Mouse (Mus musculus): ENCODE measurements around the gene Alk.

Alk gene

DNA sequence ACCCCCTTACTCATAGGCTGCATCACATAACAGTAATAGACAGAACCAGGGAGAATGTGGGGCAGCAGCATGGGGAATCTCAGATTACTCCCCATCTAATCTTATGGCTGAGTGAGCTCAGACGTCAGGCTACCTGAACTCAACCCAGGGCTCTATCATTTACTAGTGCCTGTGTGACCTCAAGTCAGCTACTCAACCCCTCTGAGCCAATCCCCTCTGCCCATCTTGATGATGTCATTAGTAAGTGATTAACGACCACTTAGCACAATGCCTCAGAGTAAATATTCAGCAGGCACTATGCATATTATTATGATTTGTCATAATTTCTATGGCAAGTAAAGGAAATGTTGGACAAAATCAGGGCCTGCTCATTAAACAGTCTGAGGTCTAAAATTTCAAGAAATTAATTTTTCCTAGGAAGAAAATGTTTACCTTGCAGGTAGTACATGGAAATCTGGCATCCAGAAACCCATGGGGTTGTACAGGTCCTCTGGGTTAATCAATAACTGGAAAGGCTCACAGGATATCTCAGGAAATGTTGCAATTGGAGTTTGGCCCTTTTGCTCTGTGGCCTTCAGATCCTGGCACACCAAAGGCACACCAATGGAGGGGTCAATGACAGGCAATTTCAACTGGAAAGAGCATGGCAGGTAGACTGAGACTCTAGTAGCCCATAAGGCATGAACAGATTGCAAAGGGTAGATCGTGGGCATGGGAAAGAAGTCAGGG is 204.9 kb downstream of the Alk start:
- DNase-seq (ENCODE audit: low spot score): no peak

DNA sequence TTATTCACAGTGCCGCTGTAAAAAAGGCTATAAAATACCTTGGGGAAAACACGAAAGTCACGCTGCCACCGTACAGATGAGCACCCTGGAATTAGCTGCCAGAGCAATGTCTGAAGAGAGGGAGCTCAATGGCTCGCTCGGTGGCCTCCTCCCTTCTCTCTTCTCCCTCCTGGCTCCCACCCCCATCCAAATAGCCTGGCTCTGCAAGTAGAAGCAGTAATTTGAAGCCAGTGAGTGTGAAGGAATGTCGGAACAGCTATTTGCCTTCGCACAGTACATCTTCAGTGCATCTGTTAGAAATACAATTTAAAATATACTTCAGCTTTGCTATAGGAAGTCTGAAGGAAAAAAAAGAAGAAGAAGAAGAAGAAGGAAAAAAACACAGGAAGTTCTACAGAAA is 208.5 kb downstream of the Alk start:
- DNase-seq (ENCODE audit: low spot score): no peak

DNA sequence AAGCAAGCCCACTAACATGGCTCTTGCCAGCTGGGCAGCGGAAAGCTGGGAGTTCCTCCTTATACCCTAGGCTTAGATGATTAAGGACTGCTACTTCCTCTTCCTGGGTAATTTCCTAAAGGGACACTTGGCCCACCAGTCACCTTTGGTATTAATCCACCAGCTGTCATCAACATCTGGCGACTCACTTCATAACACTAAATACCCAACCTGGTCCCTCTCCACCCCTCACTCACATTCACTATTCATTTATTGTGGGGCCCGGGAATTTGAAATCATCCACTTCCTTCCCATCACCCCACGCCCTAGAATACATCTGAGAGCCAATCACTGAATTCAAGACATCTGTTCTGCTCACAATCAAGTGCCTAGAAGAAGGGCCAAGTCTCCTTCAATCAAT is 235.4 kb downstream of the Alk start:
- DNase-seq (ENCODE audit: low spot score): no peak

DNA sequence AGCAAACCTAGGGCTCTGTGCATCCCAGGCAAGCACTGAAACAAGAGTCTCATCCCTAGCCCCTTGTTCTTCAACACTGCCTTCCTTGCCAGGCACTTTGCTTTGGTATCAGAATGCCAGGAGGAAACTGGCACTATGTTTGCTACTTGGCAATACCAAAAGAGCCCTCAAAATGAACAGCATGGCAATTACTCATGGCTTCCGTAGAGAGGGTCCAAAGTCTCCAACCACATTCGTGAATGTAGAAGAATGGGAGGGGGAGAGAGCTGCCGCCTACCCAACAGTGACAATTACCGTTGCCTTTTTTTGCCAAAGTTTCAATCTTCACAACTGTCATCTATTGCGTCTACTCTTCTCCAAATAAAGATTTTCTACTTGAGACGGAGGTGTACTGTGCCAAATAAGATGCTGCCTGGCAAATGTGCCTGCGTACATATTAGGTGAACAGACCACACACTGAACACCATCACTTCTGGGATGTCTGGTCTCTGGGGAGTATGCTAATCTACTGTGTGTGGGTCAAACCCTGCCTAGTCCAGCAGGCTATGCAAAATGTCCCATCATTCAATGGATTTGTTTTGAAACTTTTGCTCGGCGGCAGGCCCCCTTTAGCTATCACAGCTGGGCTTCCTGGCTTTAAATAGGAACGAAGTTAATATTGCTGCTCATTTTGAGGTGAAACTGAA is 241.5 kb downstream of the Alk start:
- DNase-seq (ENCODE audit: low spot score): no peak

DNA sequence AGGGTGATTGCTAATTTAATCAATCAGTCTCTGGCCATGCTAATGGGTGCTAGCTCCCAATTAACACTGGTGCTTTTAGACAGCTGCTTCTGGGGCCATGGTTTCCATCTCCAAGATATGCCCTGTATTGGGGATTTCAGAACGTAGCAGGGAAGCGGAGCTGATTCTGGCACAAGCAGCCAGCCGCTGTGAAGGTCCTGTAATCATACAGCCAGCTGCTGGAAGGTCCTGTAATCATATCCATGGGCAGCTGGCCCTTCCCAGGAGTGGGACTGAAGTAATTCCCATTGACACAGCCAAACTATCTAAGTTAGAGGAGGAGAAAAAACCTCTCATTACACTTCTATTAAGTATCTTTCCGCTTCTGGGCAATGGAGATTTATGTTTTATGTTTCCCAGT is 242.5 kb downstream of the Alk start:
- DNase-seq (ENCODE audit: low spot score): no peak

DNA sequence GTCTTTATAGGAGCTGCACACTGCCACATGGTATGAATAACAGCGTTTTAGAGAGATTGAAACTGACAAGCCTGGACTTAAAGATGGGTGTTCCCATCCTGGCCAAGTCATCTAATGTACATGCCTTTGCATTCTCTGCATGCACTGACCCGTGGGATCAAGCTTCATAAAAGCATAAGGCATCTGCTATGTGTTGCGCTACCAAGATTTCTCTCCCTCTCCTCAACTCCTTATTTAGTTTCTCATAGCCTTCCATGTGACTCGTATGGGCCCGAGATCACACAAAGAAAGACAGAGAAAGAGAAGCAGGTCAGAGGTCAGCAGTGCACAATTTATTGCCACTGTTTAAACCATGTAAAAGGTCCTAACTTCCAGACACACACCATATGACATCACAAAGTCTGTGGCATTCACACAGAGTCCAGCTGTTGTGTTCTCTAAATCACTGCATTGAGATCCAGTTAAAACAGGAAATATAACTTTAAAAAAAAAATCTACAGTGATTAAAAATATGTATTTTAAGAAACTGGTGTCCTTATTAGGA is 247.6 kb downstream of the Alk start:
- DNase-seq (ENCODE audit: low spot score): no peak

DNA sequence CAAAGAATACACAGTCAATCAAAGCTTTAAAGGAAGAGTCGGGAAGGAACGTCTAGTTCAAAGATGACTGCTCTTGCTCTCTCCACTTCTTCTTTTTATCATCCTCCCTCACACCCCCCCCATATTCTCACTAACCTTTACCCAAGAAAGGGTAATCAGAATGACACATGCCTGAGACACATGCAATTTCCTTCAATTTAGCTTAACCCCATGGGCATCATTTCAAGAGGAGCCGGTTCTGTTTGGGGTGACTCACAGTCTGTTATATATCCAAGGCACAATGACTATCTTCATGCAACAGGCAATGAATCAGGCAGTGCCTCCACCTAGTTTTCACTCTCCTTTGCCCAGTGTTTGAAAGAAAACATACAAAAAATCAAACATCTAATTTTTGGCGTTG is 265.0 kb downstream of the Alk start:
- no peak for DNase-seq (ENCODE audit: low spot score)

DNA sequence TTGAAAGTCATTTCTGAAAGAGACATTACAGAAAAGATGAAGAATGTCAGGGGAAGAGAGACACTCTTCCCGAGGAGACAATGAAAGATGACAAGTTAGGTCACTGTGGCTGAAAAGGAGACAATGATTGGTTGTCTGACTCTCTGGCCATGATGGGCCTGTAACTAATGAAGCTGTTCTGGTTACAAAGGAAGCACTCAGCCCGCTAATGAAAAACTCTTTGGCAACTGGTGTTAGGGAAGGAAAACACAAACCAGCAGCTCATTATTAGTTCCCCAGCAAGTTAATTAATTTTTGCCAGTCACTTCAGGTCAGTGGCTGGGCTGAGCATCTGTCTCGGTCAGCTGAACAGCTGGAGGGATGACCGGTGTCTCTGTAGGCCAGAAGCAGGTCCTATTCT is 271.5 kb downstream of the Alk start:
- DNase-seq (ENCODE audit: low spot score): no peak

DNA sequence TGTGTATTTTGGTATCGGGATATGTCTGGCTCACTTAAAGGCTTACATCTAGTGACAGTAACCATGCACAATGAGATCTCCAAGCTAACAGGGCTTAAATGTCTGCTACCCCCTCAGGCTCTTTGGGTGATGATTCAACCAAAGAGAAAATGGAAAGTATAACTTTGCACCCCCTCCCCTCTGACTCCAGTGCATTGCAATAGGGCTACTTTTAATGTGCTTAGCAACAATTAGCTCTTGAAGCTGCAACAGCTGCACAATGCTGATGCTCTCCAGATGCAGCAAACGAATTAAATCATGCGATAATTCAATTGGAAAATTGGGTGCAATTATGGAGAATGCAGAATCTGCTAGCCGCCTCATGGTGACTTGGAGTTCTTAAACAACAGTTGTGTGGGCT is 278.5 kb downstream of the Alk start:
- DNase-seq (ENCODE audit: low spot score): no peak

DNA sequence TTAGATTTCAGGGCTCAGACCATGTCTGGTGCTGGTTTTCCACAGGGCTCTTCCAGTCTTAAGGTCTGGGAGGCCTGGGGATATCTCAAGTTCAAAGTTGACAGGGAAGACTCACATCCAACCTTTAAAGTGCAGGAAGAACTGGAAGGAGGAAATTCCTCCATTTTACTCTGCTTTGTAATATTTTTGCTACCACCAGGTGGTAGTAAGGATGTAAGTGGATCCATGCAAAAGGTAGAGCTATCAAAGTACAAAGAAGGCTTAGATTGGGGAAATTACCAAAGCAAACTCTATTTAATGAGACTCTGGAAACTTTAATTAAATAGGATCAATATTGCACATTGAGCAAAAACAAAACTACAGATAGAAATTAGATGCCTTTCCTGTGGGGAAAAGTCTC is 284.9 kb downstream of the Alk start:
- no peak for DNase-seq (ENCODE audit: low spot score)

DNA sequence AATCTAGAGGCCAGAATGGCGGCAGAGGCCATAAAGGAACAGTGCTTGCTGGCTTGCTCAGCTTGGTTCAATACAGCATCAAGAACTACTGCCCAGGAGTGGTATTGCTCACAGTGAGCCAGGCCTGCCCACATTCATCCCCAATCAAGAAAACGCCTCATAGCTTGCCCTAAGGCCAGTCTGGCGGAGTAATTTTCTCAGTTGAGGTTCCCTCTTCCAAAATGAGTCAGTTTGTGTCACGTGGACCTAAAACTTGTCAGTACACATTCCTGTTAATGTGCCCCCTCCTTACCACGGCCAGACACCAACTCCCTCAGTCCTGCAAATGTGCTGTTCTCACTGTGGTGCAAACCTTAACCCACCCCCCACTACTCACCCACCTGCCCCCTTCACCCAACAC is 304.8 kb downstream of the Alk start:
- DNase-seq (ENCODE audit: low spot score): no peak

DNA sequence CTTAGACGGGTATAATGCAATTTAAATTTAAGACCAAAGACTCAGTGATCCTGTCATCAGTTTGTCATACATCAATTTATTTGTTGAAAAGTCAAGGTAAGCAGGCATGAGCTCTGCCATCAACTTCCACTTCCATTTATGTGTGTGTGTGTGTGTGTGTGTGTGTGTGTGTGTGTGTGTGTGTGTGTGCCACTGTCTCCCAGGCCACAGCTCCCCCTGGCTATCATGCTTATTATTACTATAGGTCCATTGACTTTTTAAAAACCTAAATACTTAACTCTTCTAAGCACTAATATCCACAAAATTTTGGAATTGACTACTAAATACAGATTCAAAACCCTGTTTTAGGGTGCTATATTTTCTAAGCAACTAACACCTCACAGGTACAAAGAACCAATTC is 308.1 kb downstream of the Alk start:
- no peak for DNase-seq (ENCODE audit: low spot score)

DNA sequence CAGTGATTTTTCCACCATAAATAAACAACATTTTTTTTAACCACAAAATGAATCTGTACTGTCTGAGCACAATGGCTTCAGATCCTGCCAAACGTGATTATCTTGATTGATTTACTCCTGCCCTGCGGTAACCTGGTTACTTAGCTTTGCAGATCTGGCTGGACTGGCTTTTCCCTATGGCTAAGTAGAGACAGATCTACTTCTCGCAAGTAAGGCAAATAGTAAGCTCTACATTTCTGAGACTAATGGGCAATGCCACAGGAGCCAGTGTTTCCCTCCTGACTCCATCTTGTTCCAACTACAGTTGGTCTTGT is 311.2 kb downstream of the Alk start:
- DNase-seq (ENCODE audit: low spot score): no peak

DNA sequence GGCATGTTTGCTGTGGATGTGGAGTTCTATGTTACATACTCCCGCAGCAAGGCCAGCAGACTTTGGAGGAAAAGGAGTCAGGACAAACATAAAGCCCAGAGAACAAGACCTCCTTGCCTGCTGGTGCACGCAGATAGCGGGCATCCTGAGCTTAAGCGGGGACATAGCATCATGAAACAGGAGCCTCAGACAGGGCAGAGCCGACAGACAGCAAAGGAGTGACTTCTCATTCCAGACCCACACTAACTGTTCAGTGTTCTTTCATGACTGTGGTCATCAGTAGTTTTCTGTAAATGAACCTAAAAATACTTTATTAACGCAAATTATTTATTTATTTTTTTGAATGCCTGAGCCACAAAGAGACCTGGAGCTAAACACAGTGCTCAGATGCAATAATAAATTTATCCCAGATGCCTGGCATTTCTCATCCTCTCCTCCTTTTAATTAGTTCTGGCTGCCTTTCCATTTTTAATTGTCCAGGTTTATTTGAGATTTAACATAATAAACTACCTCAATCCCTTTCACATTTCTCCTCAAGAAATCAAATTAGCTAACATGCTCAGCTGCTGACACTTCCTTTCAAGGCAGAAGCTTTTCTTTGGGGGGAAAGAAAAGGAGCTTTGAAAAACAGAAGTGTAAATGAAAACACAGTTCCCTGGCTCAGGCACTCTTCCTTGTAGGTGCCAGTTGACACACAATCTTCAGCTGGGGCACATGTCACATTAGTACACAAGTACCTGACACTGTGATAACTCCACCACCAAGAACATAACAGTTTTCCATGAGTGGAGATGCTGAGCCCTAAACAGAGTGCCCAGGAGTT is 311.8 kb downstream of the Alk start:
- DNase-seq (ENCODE audit: low spot score): no peak

DNA sequence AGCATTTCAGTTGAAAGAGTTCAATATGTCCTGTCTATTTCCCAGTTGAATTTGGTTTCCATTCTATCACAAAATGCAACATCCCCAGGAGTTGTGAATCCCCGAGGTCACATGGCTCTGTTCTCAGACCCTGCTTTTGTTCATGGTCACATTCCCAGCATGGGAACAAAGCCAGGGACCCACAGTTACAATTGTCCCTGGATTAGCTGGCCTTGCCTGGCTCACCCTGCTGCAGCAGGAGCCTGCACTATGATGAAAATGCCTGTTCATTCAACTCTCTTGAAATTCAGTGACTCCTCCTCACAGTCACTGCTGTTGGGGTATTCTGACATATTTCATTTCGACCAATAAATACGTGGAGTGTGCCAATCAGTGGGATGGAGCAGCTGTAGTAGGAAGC is 318.5 kb downstream of the Alk start:
- no peak for DNase-seq (ENCODE audit: low spot score)

DNA sequence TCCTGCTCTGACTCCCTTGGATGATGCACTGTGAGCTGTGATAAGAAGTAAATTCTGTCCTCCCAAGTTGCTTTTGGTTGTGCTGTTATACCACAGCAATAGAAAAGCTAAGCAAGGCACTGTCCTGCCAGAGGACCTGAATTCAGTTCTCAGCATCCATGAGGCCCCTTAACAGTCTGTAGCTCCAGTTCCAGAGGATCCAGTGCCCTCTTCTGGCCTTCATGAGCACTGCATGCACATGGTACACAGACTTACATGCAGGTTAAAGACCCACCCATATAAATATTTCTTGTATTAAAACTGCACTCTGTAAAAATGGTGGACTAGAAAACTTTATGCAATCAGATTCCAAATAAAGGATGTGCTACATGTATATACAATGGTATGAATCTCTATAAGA is 326.1 kb downstream of the Alk start:
- no peak for DNase-seq (ENCODE audit: low spot score)

DNA sequence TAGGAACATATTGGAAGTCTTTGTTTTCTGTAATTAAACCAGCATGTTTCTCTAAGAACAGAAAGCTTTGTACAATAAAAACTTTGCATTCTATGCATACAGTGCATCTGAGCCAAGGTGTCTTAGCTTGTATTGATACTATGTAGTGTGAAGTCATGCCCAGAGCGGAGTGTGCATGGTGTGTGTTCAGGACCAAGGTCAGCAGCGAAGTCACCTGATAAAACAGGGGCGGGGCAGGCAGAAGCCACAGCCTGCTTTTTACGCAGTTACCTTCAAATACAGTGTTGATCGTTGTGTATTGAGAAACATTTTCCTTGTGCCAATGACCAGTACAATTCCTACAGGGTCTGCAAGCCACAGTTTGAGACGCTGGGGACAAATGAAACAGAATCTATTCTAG is 327.6 kb downstream of the Alk start:
- no peak for DNase-seq (ENCODE audit: low spot score)

DNA sequence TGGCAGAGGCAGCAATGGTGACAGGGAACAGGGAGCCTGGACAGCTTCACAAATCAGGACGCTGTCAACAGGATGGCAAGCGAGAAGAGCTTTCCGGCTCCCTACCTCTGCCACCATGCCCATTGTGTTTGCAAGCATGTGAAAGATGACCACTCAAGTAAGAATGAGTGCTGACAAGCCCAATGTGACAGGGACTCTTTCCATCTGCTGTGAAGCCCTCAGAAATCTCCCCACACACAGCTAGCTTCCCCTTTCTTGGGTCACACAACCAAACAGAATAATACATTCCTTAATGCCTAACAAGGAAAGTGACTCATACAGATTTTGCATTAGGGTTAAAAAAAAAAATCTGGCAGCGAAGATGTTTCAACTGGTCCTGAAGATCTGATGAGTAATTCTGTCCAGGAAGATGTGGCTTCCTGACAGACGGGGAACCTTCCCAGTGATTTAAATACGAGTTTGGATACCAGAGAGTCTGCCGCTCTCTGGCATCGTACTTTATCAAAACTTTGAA is 329.0 kb downstream of the Alk start:
- no peak for DNase-seq (ENCODE audit: low spot score)

DNA sequence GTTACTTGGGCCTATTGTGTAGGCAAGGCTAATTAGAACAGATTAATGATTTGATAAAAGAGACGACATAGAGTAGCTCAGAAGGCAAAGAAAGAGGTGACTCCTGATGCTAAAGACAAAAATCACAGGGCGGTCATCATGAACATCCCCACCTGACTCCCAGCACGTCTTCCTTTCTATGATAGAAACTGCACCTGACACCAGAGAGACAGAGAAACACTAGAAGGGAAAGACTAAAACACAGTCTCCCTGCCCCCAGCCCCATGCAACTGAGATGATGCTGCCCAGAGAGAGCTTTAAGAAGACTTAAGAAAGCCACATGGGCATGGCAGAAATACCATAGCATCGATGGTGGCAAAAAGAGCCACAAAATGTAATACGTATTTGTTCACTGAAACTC is 330.2 kb downstream of the Alk start:
- no peak for DNase-seq (ENCODE audit: low spot score)

DNA sequence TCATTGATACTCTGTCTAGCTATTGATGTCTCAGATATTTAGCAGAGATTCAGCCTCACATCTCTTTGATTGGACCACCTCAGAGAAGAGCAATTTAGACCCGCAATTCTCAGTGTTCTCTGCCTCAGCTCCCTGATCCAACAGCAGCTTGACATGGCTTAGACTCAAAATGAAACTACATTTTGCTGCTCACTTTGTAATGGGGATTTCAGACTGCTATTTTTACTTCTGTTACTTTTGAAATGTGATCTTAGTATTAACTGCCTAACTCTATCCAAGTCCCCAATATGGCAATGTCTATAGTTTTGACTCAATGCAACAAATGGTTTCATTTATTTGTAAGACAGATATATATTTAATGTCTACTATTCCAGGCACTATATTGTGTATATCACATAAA is 332.8 kb downstream of the Alk start:
- no peak for DNase-seq (ENCODE audit: low spot score)

DNA sequence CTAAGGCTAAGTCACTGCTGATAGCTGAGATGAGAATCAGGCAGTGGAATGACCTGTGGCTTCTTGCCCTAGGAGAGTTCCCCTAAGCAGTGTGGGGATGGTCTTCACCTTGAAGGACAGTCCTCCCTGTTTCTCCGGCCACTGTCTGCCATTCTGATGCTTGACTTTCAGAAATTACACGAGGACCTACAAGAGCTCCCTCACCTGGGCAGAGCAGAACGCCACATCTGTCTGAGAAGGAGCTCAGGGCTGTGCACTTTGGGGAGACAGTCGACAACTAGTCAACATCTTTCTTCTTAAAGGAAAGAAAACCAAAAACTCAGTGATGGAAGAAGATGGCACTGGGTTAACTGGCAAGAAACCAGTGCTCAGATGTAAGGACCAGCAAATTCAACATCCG is 335.9 kb downstream of the Alk start:
- no peak for DNase-seq (ENCODE audit: low spot score)

DNA sequence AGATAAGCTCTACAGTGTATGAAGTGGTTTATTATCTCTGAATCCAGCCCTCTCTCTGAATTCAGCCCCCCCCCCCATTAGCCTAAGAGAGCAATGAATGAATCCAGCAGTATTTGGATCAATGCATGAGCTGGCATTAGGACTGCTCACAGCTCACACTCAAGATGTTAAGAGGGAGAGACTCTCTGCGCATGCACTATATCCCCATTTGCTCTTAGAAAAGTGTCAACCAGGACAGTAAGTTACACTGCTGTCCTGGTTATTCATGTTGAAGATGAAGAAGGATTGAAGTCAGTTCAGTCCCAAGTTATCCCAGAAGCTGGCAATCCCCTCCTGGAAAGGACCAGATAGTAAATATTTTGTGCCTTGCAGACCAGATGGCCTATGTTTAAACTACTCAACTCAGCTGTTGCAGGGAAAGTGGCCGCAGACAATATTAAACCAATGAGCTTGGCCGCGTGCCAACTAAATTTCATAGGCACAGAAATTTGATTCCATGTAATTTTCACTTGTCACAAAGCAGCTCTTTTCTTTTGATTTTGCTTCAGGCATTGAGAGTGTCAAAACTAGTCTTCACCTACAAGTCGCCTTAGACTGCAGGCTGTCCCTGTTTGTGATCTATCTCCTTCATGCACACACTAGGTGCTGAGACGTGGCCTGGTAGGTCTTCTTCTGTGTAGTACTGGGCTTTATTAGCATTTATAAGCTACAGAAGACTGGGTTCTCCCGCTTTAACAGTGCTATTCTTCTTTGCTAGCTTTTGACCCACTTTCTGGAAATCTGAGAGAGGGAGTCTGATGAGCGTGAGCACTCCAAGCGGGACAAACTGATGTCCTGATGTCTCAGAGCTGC is 339.0 kb downstream of the Alk start:
- DNase-seq (ENCODE audit: low spot score): no peak

Measured in ovary, postnatal 10 days (tissue).